Mouse (Mus musculus): ENCODE data around the gene Hnrnpab. TPM values are rescaled to one million over a fixed set of nuclear protein-coding genes. Genes with fewer than 3 reads are reported as not detected.
"Not testable (repeated sequence)": the region's sequence is repeated elsewhere in the genome, so short reads cannot be mapped to it uniquely, and the experiment has no call there.

The Hnrnpab gene
- polyA plus RNA-seq, 1 experiment from 2014 or later, result 421 TPM

DNA sequence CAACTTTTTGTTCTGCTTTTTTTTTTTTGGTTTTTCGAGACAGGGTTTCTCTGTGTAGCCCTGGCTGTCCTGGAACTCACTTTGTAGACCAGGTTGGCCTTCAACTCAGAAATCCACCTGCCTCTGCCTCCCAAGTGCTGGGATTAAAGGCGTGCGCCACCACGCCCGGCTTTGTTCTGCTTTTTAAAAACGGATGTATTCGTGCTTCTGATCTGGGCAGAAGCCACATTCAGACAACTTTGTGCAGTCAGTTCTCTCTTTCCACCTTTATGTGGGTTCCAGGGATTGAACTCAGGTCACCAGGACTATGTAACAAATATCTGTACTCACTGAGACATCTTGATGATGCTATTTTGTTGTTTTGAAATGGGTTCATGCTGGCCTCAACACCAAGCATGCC is 26.6 kb upstream of the Hnrnpab start:
- 94% methylated on average over 7 of the region's 7 CpGs for WGBS

DNA sequence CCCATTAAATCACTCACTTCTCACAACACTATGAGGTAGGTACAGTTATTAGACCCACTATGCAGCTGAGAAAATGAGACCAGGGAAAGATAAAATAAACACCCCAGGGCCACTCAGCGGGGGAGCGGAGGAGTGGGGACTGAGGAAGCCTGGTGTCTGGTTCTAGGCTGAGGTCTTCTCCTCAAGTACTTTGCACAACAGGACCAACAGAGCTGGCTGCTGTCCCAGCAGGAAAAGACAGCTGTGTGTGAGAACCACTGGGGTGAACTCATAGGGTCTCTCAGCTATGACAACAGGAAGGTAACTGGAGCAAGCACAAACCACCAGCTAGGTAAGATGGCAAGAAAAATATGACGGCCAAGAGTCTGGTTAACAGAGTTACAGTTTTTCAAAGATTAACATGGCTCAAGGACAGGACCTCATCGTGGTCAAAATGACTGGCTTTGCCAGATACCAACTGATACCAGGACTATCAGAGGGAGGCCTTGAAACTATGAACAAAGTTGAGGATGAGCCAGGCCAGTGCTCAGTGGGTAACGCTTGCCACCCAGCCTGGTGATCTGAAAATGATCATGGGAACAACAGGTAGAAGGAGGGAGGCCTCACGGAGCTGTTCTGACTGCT is 25.6 kb upstream of the Hnrnpab start:
- Histone ChIP-seq H3K9ac (0 out of 2 replicates have a peak overlapping the region, but pooled peaks have one; percentile 17), H3K4me3 (no peak overlapping the region), H3K36me3 (peaks cover 23% of the 10 kb centered on the region), H3K27me3 (no peaks in the 10 kb centered on the region), H3K4me1 (replicated peaks) (peaks cover 41% of the 10 kb centered on the region), H3K9me3 (no peaks in the 10 kb centered on the region), H3K27ac (replicated peaks) (no peak overlapping the region), H3K4me2 (no peak overlapping the region)
- no peak for ATAC-seq (ENCODE audit: low read depth)
- WGBS, result 88% methylated on average over 6 of the region's 6 CpGs

More for the DNA sequence above, 26.6 kb upstream of the Hnrnpab start:
- not testable (repeated sequence) for H3K4me3 ChIP-seq; H3K27me3 ChIP-seq; H3K4me2 ChIP-seq; H3K9ac ChIP-seq; H3K27ac ChIP-seq (replicated peaks); H3K9me3 ChIP-seq; ATAC-seq (ENCODE audit: low read depth)
- H3K4me1 ChIP-seq (replicated peaks), result peaks cover 47% of the 10 kb centered on the region
- H3K36me3 ChIP-seq, result peaks cover 13% of the 10 kb centered on the region

DNA sequence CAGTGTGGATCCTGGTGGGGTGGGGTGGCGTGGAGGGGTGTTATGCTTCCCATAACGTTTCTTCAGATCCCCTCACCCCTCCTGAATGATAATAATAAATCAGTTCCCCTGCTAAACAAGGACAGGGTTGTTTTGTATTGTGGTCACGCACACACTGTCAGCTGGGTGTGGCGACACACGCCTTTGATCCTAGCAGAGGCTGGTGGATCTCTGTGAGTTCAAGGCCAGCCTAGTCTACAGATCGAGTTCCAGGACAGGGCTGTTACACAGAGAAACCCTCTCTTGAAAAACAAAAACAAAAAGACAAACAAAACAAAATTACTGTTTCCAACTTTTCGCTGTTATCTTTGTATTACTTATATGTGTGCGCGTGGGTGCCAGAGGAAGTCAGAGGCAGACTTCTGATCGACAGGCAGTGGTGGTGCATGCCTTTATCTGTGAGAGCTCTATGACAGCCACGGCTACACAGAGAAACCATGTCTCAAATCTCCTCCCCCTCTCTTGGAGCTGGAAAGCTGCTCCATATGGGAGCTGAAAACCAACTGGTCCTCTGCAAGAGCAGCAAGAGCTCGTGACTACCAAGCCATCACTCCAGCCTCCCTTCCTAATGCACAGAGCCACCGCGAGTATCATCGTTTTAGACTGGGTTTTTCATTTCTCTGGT is 23.1 kb upstream of the Hnrnpab start:
- Histone ChIP-seq H3K9me3 (no peaks in the 10 kb centered on the region), H3K4me3 (no peak overlapping the region), H3K27me3 (no peaks in the 10 kb centered on the region), H3K36me3 (peaks cover 46% of the 10 kb centered on the region), H3K4me2 (no peak overlapping the region), H3K9ac (no peak overlapping the region), H3K4me1 (replicated peaks) (peaks cover 28% of the 10 kb centered on the region), H3K27ac (replicated peaks) (no peak overlapping the region)
- 83% methylated on average over 15 of the region's 15 CpGs for WGBS
- no peak for ATAC-seq (ENCODE audit: low read depth)

DNA sequence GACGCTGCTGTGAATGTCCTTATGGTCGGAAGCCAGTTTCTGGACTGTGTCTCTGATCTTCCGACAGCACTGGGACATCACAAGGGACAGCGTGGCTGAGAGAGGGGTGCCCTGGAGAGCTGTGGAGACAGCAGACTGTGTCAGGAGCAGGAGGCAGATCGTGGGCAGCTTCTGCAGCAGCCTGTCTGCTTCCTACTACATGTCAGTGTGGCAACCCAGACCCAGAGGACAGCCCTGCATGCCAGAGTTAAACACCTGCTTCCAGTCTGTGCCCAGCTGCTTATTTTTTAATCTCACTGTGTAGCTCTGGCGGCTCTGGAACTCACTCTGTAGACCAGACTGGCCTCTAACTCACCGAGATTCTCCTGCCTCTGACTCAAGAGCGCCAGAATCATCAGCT is 21.3 kb upstream of the Hnrnpab start:
- peaks cover 65% of the 10 kb centered on the region for H3K36me3 ChIP-seq

DNA sequence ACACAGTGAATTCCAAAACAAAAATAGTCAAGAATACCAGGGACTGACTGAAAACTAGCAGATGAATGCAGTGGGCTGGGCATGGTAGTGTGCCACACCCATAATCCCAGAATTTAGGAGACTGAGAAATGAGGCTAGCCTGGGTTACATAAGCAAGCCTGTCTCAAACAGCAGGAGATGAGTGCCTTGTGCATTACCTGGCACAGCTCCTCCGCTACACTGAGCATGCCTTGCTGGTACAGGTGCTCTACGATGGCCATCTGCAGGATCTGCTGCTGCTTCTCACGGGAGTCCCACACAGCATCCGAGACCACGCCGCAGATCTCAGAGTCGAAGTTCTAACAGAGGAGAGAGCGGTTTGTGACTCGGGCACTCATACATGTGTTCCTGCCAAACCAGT is 20.8 kb upstream of the Hnrnpab start:
- H3K9ac ChIP-seq, result no peak overlapping the region
- H3K27ac ChIP-seq (replicated peaks), result no peak overlapping the region
- no peak overlapping the region for H3K4me2 ChIP-seq
- WGBS, result 93% methylated on average over 9 of the region's 9 CpGs
- H3K27me3 ChIP-seq, result no peaks in the 10 kb centered on the region
- no peak overlapping the region for H3K4me3 ChIP-seq
- no peak for ATAC-seq (ENCODE audit: low read depth)
- H3K4me1 ChIP-seq (replicated peaks), result peaks cover 11% of the 10 kb centered on the region
- H3K9me3 ChIP-seq, result no peaks in the 10 kb centered on the region
- peaks cover 70% of the 10 kb centered on the region for H3K36me3 ChIP-seq

More for the DNA sequence above, 21.3 kb upstream of the Hnrnpab start:
- no peak overlapping the region for H3K27ac ChIP-seq (replicated peaks)
- ATAC-seq (ENCODE audit: low read depth), result no peak
- WGBS, result 90% methylated on average over 8 of the region's 8 CpGs
- H3K9ac ChIP-seq, result no peak overlapping the region
- H3K27me3 ChIP-seq, result no peaks in the 10 kb centered on the region
- H3K4me2 ChIP-seq, result no peak overlapping the region
- H3K9me3 ChIP-seq, result no peaks in the 10 kb centered on the region
- peaks cover 11% of the 10 kb centered on the region for H3K4me1 ChIP-seq (replicated peaks)
- H3K4me3 ChIP-seq, result no peak overlapping the region

DNA sequence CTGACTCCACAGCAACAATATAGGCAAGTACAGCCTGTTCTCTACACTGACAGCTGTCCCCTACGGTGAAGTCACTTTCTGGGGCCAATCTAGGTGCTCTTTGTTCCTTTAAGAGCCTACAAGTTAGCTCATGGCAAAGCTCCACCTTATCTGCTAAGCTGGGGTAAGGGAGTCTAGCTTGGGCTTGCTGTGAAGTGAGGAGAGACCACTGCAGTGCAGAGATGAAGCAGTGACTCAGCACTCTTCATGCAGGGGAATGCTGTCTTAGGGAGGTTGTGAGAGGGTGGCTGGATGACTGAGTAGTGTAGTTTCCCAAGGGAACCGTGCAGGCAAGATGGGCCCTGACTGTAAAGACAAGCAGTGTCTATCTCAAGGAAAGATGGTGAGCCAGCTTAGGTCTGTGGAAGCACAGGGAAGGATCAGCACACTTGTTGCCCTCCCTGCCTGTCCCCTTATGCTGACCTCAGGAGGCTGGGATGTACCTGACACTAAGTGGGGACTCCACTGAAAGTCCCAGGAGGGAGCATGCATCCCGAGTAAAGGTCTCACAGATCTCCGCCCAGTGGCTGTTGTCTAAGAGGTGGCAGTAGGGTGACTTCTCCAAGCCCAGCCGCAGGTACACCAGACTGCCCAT is 18.7 kb upstream of the Hnrnpab start:
- ATAC-seq (ENCODE audit: low read depth), result no peak
- WGBS, result 79% methylated on average over 5 of the region's 5 CpGs
- Histone ChIP-seq H3K27ac (replicated peaks) (no peak overlapping the region), H3K9me3 (no peaks in the 10 kb centered on the region), H3K36me3 (peaks cover 81% of the 10 kb centered on the region), H3K4me1 (replicated peaks) (peaks cover 10% of the 10 kb centered on the region), H3K4me3 (no peak overlapping the region), H3K27me3 (no peaks in the 10 kb centered on the region), H3K9ac (no peak overlapping the region), H3K4me2 (no peak overlapping the region)

DNA sequence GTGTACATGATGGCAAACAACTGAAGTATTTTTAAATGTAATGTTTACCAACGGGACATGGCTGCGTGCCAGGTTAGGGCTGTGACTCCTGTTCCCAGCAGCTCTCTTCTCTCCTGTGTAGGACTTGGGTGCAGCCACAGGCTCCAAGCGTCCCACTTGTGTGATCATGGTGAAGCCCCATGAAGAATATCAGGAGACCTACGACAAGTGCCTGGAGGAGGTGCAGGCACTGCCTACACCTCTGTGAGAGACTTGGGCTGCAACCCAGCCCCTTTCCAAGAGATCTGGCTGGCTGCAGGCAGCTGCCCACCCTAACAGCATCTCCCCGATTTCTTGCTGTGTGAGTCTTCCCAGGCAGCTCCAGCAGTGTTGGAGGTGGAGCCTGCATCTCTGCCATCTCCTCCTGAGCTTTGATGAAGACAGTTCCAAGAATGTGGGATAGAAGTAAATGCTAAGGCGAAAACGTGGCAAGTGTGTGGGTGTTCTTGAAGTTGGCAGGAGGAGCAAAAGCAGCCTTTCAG is 16.4 kb upstream of the Hnrnpab start:
- peaks cover 66% of the 10 kb centered on the region for H3K36me3 ChIP-seq
- 91% methylated on average over 7 of the region's 7 CpGs for WGBS

DNA sequence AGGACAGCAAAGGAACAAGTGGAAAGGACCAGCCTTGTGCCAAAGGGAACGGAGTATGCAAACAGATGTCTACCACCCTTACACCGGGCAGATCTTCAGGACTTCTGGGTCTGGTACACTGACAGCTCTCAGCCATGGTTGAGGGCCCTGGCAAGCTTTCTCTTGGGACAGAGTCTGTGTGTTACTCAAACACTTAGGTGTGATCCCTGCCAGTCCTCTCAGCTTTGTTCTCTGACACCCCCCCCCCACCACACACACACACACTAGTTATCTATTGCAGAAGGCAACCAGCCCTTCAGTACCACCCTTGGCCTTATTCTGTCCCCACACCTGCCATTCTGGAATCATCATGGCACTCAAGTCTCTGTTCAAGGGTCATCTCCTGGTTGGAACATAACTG is 15.1 kb upstream of the Hnrnpab start:
- 100% methylated on average over 2 of the region's 2 CpGs for WGBS
- Histone ChIP-seq H3K9ac (no peak overlapping the region), H3K9me3 (no peaks in the 10 kb centered on the region), H3K36me3 (peaks cover 54% of the 10 kb centered on the region), H3K4me2 (no peak overlapping the region), H3K4me3 (no peak overlapping the region), H3K4me1 (replicated peaks) (peaks cover 17% of the 10 kb centered on the region), H3K27me3 (no peaks in the 10 kb centered on the region), H3K27ac (replicated peaks) (no peak overlapping the region)
- ATAC-seq (ENCODE audit: low read depth), result no peak

More for the DNA sequence above, 16.4 kb upstream of the Hnrnpab start:
- no peak for ATAC-seq (ENCODE audit: low read depth)
- no peaks in the 10 kb centered on the region for H3K9me3 ChIP-seq
- no peak overlapping the region for H3K4me3 ChIP-seq
- no peak overlapping the region for H3K9ac ChIP-seq
- H3K4me1 ChIP-seq (replicated peaks), result peaks cover 17% of the 10 kb centered on the region
- no peaks in the 10 kb centered on the region for H3K27me3 ChIP-seq
- H3K27ac ChIP-seq (replicated peaks), result no peak overlapping the region
- no peak overlapping the region for H3K4me2 ChIP-seq

DNA sequence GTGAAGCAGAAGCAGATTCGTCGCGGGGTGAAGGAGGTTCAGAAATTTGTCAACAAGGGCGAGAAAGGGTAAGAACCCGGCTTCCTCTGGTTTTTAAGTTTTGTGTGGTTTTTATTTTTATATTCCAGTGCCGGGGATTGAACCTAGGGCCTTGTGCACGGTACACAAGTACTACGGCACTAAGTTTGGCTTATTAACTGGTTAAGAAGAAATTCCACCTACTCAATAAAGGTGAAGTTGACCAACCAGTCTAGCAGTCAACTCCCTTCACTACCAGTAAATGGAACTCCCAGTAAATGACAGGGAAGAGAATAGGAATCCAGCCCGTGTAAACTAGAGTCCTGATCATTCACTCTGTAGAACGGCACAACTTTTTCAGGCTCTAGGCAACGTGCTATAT is 13.4 kb upstream of the Hnrnpab start:
- no peaks in the 10 kb centered on the region for H3K27me3 ChIP-seq
- H3K9me3 ChIP-seq, result no peaks in the 10 kb centered on the region
- peaks cover 27% of the 10 kb centered on the region for H3K4me1 ChIP-seq (replicated peaks)
- peaks cover 38% of the 10 kb centered on the region for H3K36me3 ChIP-seq
- no peak for ATAC-seq (ENCODE audit: low read depth)
- 2% methylated on average over 11 of the region's 11 CpGs for WGBS
- H3K4me3 ChIP-seq, result peak overlapping the region; percentile 67
- H3K9ac ChIP-seq, result peak overlapping the region; percentile 76
- H3K4me2 ChIP-seq, result peak overlapping the region; percentile 62
- H3K27ac ChIP-seq (replicated peaks), result no peak overlapping the region

DNA sequence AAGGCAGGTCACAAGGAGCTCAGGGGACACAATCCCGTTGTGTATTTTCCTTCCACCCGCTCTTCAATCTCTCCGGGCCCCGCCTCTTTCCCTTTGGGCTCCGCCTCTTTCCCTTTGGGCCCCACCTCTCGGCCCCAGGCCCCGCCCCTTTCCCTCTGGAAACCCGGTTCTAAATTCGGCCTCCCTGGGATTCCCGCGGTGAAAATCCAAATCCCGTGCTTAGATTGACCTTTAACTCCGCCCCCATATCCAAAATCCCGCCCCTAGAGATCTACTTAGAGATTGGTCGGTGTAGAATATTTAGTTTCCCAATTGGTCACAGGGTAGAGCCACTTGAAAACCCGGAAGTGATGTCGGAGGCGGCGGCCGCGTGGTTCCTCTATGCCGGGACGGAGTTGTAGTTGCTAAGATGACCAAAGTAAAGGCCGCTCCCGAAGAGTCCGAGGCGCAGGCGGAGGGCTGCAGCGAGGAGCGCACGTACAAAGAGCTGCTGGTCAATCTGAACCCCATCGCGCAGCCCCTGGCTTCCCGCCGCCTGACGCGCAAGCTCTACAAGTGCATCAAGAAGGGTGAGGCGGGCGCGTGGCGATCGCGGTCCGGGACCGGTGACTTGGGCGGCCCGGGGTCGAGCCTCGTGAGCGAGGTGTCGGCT is 12.9 kb upstream of the Hnrnpab start, which contains the start of gene Nhp2:
Nhp2 (plus strand) TSS at position 327 of the 652 bp plus-strand sequence.
- Histone ChIP-seq H3K27ac (replicated peaks) (peak within 1 kb of the TSS; percentile 28; the same call in 1 of the 2 replicates), H3K9me3 (no peaks in the 10 kb centered on the region), H3K4me2 (peak within 1 kb of the TSS; percentile 62), H3K27me3 (no peaks in the 10 kb centered on the region), H3K36me3 (peaks cover 32% of the 10 kb centered on the region), H3K4me3 (peak within 1 kb of the TSS; percentile 67), H3K9ac (peak within 1 kb of the TSS; percentile 76), H3K4me1 (replicated peaks) (peaks cover 28% of the 10 kb centered on the region)
- peak; percentile 96 for ATAC-seq (ENCODE audit: low read depth)
- WGBS, result under 1% methylated on average over 51 of the region's 51 CpGs

DNA sequence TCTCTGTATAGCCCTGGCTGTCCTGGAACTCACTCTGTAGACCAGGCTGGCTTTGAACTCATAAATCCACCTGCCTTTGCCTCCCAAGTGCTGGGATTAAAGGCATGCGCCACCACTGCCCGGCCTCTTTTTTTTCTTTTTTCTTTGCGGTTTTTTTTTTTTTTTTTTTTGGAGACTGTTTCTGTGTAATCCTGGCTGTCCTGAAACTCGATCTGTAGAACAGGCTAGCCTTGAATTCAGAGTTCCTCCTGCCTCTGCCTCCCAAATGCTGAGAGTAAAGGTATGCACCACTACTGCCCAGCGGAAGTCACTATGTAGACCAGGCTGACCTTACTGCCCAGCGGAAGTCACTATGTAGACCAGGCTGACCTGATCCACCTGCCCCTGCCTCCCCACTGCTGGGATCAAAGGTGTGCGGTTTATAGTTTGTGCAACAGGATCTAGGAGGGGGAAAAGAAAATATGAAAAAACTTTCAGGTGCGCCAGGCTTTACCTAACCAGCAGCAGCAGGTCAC is 12.3 kb upstream of the Hnrnpab start:
- 54% methylated on average over 8 of the region's 8 CpGs for WGBS
- ATAC-seq (ENCODE audit: low read depth), result no peak; the same call in 1 of the 2 replicates
- H3K4me2 ChIP-seq, result peak overlapping the region; percentile 62
- H3K27me3 ChIP-seq, result no peaks in the 10 kb centered on the region
- no peaks in the 10 kb centered on the region for H3K9me3 ChIP-seq
- peaks cover 28% of the 10 kb centered on the region for H3K4me1 ChIP-seq (replicated peaks)
- peak overlapping the region; percentile 28; the same call in 1 of the 2 replicates for H3K27ac ChIP-seq (replicated peaks)
- H3K4me3 ChIP-seq, result peak overlapping the region; percentile 67
- H3K9ac ChIP-seq, result peak overlapping the region; percentile 55
- H3K36me3 ChIP-seq, result peaks cover 26% of the 10 kb centered on the region
